Mouse (Mus musculus): ENCODE measurements at regions not wholly inside any gene's neighbourhood (a gene's known extent, or its start where the extent isn't known, plus 50 kb on each side); places are given as distances from the start of the nearest gene placed in this dataset.

GRCm38 (mm10) chr5:26338191-26338590 is 80.7 kb downstream of the Gm7361 start:
- DNase-seq (ENCODE audit: low spot score in 2 of 2) = no peak

DNA sequence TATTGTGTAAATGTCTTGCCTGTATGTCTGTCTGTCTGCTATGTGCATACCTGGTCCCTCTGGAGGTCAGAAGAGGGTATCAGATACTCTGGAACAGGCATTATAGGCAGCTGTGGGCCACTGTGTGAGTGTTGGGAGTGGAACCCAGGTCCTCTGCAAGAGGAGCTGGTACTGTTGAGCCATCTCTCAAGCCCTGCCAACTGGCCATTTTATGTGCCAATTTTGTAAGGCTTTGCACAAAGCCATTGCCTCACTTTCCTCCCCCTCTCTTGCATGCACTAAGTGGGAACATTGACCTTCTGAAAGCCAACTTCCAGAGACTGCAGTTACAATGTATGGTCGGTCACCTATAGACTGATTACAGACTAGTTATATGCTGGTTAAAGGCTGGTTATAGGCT is 81.8 kb downstream of the Gm7361 start:
- no peak for DNase-seq (ENCODE audit: low spot score in 2 of 2)

GRCm38 (mm10) chr5:26355156-26355555 is 97.7 kb downstream of the Gm7361 start:
- no peak for DNase-seq (ENCODE audit: low spot score in 2 of 2)

DNA sequence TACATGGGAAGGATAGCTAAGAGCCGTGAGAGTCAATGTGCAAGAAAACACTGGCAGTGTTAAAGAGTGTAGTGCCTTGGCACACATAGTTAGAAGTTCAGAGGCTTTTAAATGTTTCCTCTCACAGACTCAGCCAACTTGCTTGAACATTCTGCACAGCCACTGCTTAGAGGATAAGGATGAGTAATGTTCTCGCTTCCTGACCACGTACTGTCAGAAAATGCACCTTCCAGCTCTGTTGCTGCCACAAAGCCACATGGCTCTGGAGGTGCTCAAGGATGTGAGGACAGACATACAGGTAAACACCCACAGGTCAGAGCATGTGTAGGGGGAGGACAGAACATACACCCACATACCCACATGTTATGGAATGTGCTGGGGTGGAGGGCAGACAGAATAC is 101.6 kb downstream of the Gm7361 start:
- peak in 1 of 2 experiments; percentile 5 for DNase-seq (ENCODE audit: low spot score in 2 of 2)

DNA sequence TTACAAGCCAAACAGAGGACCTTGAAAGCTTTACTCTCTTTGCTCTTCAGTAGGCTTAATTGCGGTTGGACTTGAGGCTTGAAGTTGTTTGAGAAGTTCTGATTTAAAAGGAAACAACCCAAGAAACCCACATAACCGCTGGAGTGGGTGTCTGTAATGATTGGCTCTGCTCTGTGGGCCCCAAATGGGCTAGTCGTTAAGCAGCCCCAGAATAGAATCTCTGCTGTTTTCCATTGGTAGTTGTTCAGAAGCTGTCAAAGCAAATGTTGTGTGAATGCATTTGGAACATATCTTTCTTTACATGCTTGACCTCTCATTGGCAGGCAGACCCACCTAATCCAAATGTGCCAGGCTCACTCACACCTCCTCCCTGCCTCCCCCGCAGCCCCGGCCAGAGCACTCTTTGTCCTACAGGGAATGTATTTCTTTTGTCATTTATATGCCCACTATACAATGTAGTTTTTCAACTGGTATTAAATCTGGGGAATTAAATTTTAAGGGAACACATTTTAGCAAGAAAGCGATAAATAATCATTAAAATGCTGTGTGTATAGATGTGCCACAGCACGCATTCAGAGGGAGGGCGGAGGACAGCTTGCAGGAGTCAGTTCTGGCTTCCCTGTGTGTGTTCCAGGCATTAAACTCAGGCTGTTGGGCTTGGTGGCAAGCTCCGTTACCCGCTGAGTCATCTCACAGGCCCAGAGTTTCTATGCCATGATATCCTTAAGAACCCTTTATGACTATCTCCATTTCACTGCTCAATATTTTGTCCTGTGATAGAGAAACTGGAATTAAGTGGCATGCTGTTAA is 116.9 kb downstream of the Gm7361 start:
- DNase-seq (ENCODE audit: low spot score in 2 of 2) = no peak

DNA sequence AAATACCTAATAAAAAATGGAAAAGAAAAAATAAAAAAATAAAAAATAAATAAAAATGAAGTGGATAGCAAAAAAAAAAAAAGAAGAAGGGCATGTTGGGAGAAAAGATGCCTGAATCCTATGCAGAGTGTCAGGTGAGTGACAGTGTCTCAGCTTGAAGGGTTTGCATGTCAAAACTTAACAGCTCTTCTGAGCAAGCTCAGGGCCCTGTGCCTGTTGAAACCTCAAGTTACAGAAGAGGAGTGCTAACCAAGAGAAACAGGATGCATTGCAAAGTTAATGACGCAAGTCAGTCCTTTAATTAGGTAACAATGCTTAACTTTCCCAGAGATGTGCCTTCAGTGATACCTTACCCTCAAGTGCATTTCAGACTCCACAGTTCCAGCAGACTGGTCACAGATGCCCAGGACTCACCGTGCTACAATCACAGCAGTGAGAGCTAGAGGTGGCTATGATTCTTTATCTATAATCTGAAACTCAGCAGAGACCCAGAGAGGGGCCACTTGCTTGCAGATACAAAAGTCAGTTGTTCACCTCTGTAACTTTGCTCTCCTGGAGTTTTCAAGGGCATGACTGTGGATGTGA is 149.7 kb downstream of the Gm7361 start:
- no peak for DNase-seq (ENCODE audit: low spot score in 2 of 2)

- no peak for DNase-seq (ENCODE audit: low spot score in 2 of 2)
Observed at GRCm38 (mm10) chr5:26413185-26413584, 155.7 kb downstream of the Gm7361 start.

GRCm38 (mm10) chr5:26444331-26445200 is 187.1 kb downstream of the Gm7361 start:
- no peak for DNase-seq (ENCODE audit: low spot score in 2 of 2)

- no peak for DNase-seq (ENCODE audit: low spot score in 2 of 2)
Observed at GRCm38 (mm10) chr5:26451306-26451705, 193.8 kb downstream of the Gm7361 start.

GRCm38 (mm10) chr5:26457627-26458026 is 200.1 kb downstream of the Gm7361 start:
- DNase-seq (ENCODE audit: low spot score in 2 of 2) = no peak

GRCm38 (mm10) chr5:26466666-26467065 is 209.2 kb downstream of the Gm7361 start:
- DNase-seq (ENCODE audit: low spot score in 2 of 2) = no peak

DNA sequence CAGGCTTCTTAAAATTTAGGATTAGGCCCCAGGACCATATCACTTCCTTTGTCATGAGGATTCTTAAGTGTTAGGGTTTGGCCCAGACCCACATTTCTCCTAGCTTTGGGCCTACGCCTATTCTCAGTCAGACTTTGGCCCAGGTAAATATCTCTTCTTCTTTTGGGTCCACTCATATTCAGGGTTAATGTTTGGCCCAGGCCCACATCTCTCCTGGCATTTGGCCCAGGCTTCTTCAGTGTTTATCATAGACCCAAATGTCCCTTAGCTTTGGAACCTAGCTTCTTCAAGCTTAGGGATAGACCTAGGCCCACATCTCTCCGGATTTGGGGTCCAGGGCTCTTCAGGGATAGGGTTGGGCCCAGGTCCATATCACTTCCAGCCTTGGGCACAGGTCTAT is 228.2 kb downstream of the Gm7361 start:
- no peak for DNase-seq (ENCODE audit: low spot score in 2 of 2)

GRCm38 (mm10) chr5:26494003-26494402 is 236.5 kb downstream of the Gm7361 start:
- no peak for DNase-seq (ENCODE audit: low spot score in 2 of 2)

DNA sequence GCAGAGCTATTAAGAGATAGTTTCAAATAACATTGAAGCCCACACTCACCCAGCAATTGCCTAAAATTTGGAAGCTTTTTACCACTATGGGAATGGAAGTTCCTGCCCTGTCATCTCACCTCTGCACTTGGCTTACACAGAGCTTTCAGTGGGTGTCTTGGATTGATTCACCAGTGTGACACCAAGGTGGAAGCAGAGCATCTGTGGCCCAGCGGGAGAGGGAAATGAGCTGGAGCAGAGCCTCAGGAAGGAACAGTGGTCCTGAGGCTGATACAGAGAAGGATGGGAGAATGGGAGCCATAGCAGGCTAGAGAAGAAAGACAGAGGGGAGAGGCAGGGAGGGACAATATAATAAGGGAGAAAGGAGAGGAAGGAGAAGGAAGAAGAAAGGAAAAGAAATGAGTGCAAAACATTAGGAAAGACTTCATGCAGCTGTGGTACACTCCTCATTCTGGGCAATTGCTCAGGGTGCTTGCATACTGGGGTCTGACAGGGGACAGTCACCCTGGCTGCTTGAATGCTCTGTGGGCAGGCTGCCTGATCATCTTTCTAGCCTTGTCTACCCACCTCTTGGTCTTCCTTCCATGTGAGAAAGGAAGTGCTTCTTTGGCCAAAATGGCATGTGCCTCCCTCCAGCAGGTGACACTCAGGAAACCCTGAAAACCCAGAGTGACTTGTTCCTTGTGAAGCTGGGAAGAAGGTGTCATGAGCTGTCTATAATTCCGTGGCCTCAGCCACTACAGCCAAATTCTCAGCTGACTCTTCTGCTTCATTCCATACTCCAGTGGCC is 240.3 kb downstream of the Gm7361 start:
- DNase-seq (ENCODE audit: low spot score in 2 of 2) = peak in 1 of 2 experiments; percentile 11

GRCm38 (mm10) chr5:26509525-26510168 is 252.2 kb downstream of the Gm7361 start:
- DNase-seq (ENCODE audit: low spot score in 2 of 2) = no peak

DNA sequence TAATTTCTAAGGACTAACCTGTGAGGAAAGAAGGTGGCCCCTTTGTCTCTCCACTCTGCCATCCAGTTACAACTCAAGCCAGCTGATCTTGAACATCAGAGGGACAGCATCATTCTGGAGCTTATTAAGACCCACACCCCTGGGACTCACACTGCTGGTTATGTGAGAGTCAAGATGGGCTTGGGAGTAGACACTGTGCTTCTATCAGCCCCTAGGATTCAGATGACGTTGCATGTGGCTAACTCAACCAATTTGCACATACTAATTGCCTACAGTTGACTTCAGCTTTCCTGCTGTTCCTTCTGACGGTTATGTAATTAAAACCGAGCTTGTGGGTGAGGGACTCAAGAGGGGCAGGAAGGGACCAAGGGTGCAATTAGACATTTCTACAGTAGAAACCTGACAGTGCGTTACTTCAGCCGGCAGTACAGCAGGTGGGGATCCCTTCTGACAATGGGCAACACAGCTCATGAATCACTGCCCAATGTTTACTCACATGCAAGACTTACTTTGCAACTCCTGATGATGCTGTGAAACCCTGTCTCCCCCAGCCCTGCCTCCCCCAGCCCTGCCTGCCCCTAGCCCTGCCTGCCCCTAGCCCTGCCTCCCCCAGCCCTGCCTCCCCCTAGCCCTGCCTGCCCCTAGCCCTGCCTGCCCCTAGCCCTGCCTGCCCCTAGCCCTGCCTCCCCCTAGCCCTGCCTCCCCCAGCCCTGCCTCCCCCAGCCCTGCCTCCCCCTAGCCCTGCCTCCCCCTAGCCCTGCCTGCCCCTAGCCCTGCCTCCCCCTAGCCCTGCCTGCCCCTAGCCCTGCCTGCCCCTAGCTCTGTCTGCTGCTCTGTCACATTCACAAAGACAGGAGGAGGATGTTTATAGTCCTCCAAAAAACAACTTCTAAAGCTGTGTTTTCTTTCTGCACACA is 255.8 kb downstream of the Gm7361 start:
- DNase-seq (ENCODE audit: low spot score in 2 of 2) = no peak

- DNase-seq (ENCODE audit: low spot score in 2 of 2) = no peak
Observed at GRCm38 (mm10) chr5:26535556-26535955, 278.1 kb downstream of the Gm7361 start.

GRCm38 (mm10) chr5:26563291-26563690 is 253.7 kb upstream of the Dpp6 start:
- DNase-seq (ENCODE audit: low spot score in 2 of 2) = no peak

DNA sequence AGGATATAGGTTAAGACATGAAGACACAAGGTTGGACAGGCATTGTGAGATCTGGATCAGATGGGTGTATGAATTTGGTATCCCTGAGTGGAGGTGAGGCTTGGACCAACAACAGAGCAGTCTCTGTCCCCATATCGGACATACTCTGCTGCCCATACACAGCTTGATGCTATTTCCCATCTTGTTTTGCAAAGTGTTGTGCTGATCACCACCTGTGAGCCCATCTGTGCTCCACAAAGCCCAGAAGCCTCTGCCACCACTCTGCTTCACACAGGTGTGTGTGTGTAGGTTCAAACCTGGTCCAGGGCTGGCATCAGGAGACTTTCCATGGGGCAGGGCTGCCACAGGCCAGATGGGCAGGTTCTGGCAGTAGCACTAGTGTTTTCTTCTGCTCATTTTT is 252.9 kb upstream of the Dpp6 start:
- DNase-seq (ENCODE audit: low spot score in 2 of 2) = no peak

DNA sequence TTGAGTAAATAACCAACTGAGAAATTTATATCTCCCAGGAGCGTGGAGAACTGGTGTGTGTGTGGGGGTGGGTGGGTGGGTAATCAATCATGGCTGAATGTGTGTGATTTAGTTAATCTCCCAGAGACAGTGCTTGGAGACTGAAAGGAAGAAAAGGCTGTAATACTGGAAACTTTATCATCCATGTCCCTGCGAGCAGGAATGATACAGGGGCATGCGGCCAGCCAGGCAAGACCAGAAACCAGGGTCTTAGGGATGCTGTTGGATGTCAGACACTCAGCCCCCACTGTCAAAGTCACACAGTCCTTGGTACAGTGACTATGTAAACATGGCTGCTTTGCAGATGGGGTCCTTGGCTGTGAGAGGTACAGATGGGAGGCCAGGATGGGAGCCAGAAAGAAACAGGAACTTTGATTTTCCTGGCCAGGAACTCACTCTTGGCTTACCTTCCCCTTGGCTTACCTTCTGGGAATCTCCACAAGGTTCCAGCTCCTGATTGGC is 244.3 kb upstream of the Dpp6 start:
- no peak for DNase-seq (ENCODE audit: low spot score in 2 of 2)
